Mouse (Mus musculus) forebrain, embryonic 10.5 days (tissue): ENCODE results near the gene Map7. TPM values are rescaled to one million over a fixed set of nuclear protein-coding genes. Genes with fewer than 3 reads are reported as not detected.

Experiments
- DNase-seq: peaks from one replicate; pipeline ENCODE4 v3.0.0-alpha.2; 2017; ENCODE audit warnings: low spot score; ENCODE audit errors: extremely low spot score
- H3K27ac ChIP-seq: fragments of 300-500 bp; sonication (generic); 2 replicates; pipeline ENCODE4 v1.5.1; 2016; ENCODE audit warnings: mild to moderate bottlenecking
- H3K27me3 ChIP-seq: fragments of 300-500 bp; sonication (generic); 2 replicates; pipeline ENCODE4 v1.6.1; 2016; ENCODE audit warnings: mild to moderate bottlenecking; ENCODE audit not compliant: poor library complexity, severe bottlenecking
- H3K36me3 ChIP-seq: fragments of 300-500 bp; sonication (generic); replicated peaks from 2 replicates; pipeline ENCODE4 v1.6.1; 2016; ENCODE audit warnings: mild to moderate bottlenecking, moderate library complexity
- H3K4me1 ChIP-seq: fragments of 300-500 bp; sonication (generic); 2 replicates; pipeline ENCODE4 v1.6.1; 2016
- H3K4me3 ChIP-seq: fragments of 300-500 bp; sonication (generic); 2 replicates; pipeline ENCODE4 v1.5.1; 2016; ENCODE audit warnings: mild to moderate bottlenecking, moderate library complexity
- H3K9me3 ChIP-seq: fragments of 300-500 bp; sonication (generic); 2 replicates; pipeline ENCODE4 v1.6.1; 2016; ENCODE audit warnings: mild to moderate bottlenecking, moderate library complexity
- WGBS: fragments of 180-500 bp; shearing (Covaris S2); methylation state at CpG from one replicate; pipeline ENCODE4 v1.1.7; 2016; 5-methylcytosine and 5-hydroxymethylcytosine counted together
- polyA plus RNA-seq: library from polyadenylated mRNA; unstranded; fragments of >200 nt; fragmentation: Nextera tagmentation; extraction: Ambion mirVana; gene quantifications from 2 replicates; pipeline ENCODE4 v1.2.1, GENCODE M21; 2016

The Map7 gene
- polyA plus RNA-seq, 1 experiment from 2014 or later = 9.1 TPM

- DNase-seq = no peak
- Histone ChIP-seq H3K4me3 (no peak overlapping the region), H3K4me1 (peaks cover 27% of the 10 kb centered on the region), H3K36me3 (no peaks in the 10 kb centered on the region), H3K9me3 (no peaks in the 10 kb centered on the region), H3K27me3 (no peaks in the 10 kb centered on the region), H3K27ac (no peak overlapping the region)
- WGBS = 69% methylated on average over 10 of the region's 10 CpGs
Measured at GRCm38 (mm10) chr10:20181198-20181597, 32.9 kb downstream of the Map7 start.

- Histone ChIP-seq H3K4me3 (no peak overlapping the region), H3K36me3 (no peaks in the 10 kb centered on the region), H3K27ac (0 out of 2 replicates have a peak overlapping the region, but pooled peaks have one; percentile 7), H3K27me3 (no peaks in the 10 kb centered on the region), H3K9me3 (no peaks in the 10 kb centered on the region), H3K4me1 (peaks cover 29% of the 10 kb centered on the region)
- 58% methylated on average over 11 of the region's 11 CpGs for WGBS
- no peak for DNase-seq
Measured at GRCm38 (mm10) chr10:20181680-20182399, 33.6 kb downstream of the Map7 start.

- Histone ChIP-seq H3K27me3 (no peaks in the 10 kb centered on the region), H3K4me1 (peaks cover 24% of the 10 kb centered on the region), H3K9me3 (no peaks in the 10 kb centered on the region), H3K27ac (no peak overlapping the region), H3K4me3 (no peak overlapping the region), H3K36me3 (no peaks in the 10 kb centered on the region)
- DNase-seq = no peak
- WGBS = 85% methylated on average over 4 of the region's 4 CpGs
Measured at GRCm38 (mm10) chr10:20184326-20184725, 36.1 kb downstream of the Map7 start.

GRCm38 (mm10) chr10:20185264-20185663 lies 37.0 kb downstream of the Map7 start:
- 87% methylated on average over 4 of the region's 4 CpGs for WGBS
- no peak overlapping the region for H3K27ac ChIP-seq
- DNase-seq = no peak

GRCm38 (mm10) chr10:20185806-20186205 lies 37.5 kb downstream of the Map7 start:
- Histone ChIP-seq H3K27me3 (no peaks in the 10 kb centered on the region), H3K36me3 (no peaks in the 10 kb centered on the region), H3K9me3 (no peaks in the 10 kb centered on the region), H3K4me1 (peaks cover 24% of the 10 kb centered on the region), H3K4me3 (no peak overlapping the region), H3K27ac (no peak overlapping the region)
- 92% methylated on average over 2 of the region's 2 CpGs for WGBS
- DNase-seq = no peak

More at GRCm38 (mm10) chr10:20185264-20185663, 37.0 kb downstream of the Map7 start:
- Histone ChIP-seq H3K27me3 (no peaks in the 10 kb centered on the region), H3K4me1 (peaks cover 24% of the 10 kb centered on the region), H3K36me3 (no peaks in the 10 kb centered on the region), H3K9me3 (no peaks in the 10 kb centered on the region), H3K4me3 (no peak overlapping the region)

- 86% methylated on average over 5 of the region's 5 CpGs for WGBS
- Histone ChIP-seq H3K4me1 (peaks cover 15% of the 10 kb centered on the region), H3K36me3 (no peaks in the 10 kb centered on the region), H3K9me3 (no peaks in the 10 kb centered on the region), H3K27ac (no peak overlapping the region), H3K27me3 (no peaks in the 10 kb centered on the region), H3K4me3 (no peak overlapping the region)
- no peak for DNase-seq
Measured at GRCm38 (mm10) chr10:20186800-20187273, 38.6 kb downstream of the Map7 start.

- no peak for DNase-seq
- Histone ChIP-seq H3K36me3 (no peaks in the 10 kb centered on the region), H3K4me1 (peaks cover 25% of the 10 kb centered on the region), H3K27ac (no peak overlapping the region), H3K4me3 (no peak overlapping the region), H3K27me3 (no peaks in the 10 kb centered on the region), H3K9me3 (no peaks in the 10 kb centered on the region)
- WGBS = 89% methylated on average over 6 of the region's 6 CpGs
Measured at GRCm38 (mm10) chr10:20190139-20190747, 42.0 kb downstream of the Map7 start.

GRCm38 (mm10) chr10:20194847-20195540 lies 46.7 kb downstream of the Map7 start:
- 26% methylated on average over 13 of the region's 13 CpGs for WGBS
- H3K9me3 ChIP-seq = no peaks in the 10 kb centered on the region
- H3K4me3 ChIP-seq = no peak overlapping the region
- DNase-seq = peak; percentile 25
- peaks cover 32% of the 10 kb centered on the region for H3K4me1 ChIP-seq
- no peaks in the 10 kb centered on the region for H3K36me3 ChIP-seq
- H3K27ac ChIP-seq = peak overlapping the region; percentile 56; the same call in 1 of the 2 replicates
- H3K27me3 ChIP-seq = no peaks in the 10 kb centered on the region

GRCm38 (mm10) chr10:20197039-20197438 lies 48.8 kb downstream of the Map7 start:
- no peak for DNase-seq
- H3K4me1 ChIP-seq = peaks cover 51% of the 10 kb centered on the region
- H3K27me3 ChIP-seq = no peaks in the 10 kb centered on the region
- H3K4me3 ChIP-seq = no peak overlapping the region
- H3K27ac ChIP-seq = no peak overlapping the region
- 84% methylated on average over 7 of the region's 7 CpGs for WGBS
- H3K9me3 ChIP-seq = no peaks in the 10 kb centered on the region
- no peaks in the 10 kb centered on the region for H3K36me3 ChIP-seq

- 78% methylated on average over 10 of the region's 10 CpGs for WGBS
- H3K36me3 ChIP-seq = no peaks in the 10 kb centered on the region
Measured at GRCm38 (mm10) chr10:20198968-20199737, 50.9 kb downstream of the Map7 start.

GRCm38 (mm10) chr10:20201236-20201635 lies 53.0 kb downstream of the Map7 start:
- H3K27me3 ChIP-seq = no peaks in the 10 kb centered on the region
- H3K4me1 ChIP-seq = peaks cover 61% of the 10 kb centered on the region
- 12% methylated on average over 3 of the region's 3 CpGs for WGBS
- H3K36me3 ChIP-seq = no peaks in the 10 kb centered on the region
- H3K27ac ChIP-seq = peak overlapping the region; percentile 65; the same call in 1 of the 2 replicates
- peak; percentile 28 for DNase-seq
- no peaks in the 10 kb centered on the region for H3K9me3 ChIP-seq
- H3K4me3 ChIP-seq = no peak overlapping the region

More at GRCm38 (mm10) chr10:20198968-20199737, 50.9 kb downstream of the Map7 start:
- H3K4me3 ChIP-seq = no peak overlapping the region
- H3K27me3 ChIP-seq = no peaks in the 10 kb centered on the region
- DNase-seq = no peak
- peaks cover 58% of the 10 kb centered on the region for H3K4me1 ChIP-seq
- no peak overlapping the region for H3K27ac ChIP-seq
- no peaks in the 10 kb centered on the region for H3K9me3 ChIP-seq

- no peaks in the 10 kb centered on the region for H3K9me3 ChIP-seq
- 72% methylated on average over 9 of the region's 9 CpGs for WGBS
- H3K4me1 ChIP-seq = peaks cover 69% of the 10 kb centered on the region
- no peak for DNase-seq
- no peak overlapping the region for H3K4me3 ChIP-seq
- H3K36me3 ChIP-seq = no peaks in the 10 kb centered on the region
- H3K27ac ChIP-seq = 0 out of 2 replicates have a peak overlapping the region, but pooled peaks have one; percentile 8
- H3K27me3 ChIP-seq = no peaks in the 10 kb centered on the region
Measured at GRCm38 (mm10) chr10:20202171-20202570, 53.9 kb downstream of the Map7 start.
